Mouse (Mus musculus) lung, adult 2 months (tissue): Measurements from ENCODE around the gene Cfap45.

Experiments
- CTCF ChIP-seq: fragments of 200-500 bp; IDR thresholded peaks from 2 replicates; pipeline ENCODE4 v1.5.1; 2011; ENCODE audit warnings: mild to moderate bottlenecking, low read length, control low read depth; ENCODE audit not compliant: insufficient read depth
- POLR2A ChIP-seq: fragments of 200-500 bp; IDR thresholded peaks from 2 replicates; pipeline ENCODE4 v1.6.1; 2011; ENCODE audit warnings: low read depth, mild to moderate bottlenecking, control low read depth, low read length, borderline replicate concordance; ENCODE audit errors: extremely low read depth

DNA sequence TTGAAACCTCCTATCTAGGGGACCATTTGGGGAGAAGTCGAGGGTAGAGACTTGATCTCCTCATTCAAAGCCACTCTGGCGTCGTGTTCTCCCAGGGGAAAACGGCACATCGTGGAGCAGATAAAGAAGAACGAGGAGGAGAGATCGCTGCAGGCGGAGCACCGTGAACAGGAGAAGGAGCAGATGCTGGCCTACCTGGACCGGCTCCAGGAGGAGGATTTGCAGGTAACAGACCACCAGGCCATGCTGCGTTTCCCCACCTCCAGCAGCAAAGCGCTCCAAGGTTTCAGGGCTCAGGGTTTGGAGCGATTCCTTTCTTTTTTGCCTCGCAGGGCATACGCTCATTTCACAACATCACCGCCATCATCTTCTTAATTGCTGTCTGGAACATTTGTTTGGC, 14.5 kb downstream of the Cfap45 start:
- TF ChIP-seq CTCF (no peak), POLR2A (no peak)
